Mouse (Mus musculus): ENCODE data around the gene 2900026A02Rik.

DNA sequence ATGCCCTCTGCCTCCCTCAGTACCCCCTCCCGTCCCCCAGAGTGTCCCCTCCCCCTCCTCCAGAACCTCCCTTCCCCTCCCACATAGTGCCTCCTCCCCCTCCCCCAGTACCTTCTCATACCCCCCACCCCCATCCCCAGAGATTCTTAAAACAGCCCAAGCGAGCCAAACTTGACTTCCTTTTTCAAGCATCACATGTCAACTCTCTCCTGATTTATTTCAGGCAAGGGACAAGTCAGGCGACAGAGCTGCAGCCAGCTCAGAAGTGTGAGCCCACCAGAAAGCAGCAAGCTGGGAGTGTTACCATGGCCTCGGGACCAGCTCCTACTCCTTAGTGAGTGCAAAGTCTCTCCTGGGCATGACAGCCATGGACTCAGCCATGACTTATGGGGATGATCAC is 109.7 kb downstream of the 2900026A02Rik start:
- no peak for TF ChIP-seq CTCF (IDR thresholded peaks at IDR 0.05; ENCODE audit: low read depth, low read length)
- no peak for TF ChIP-seq GATA1 (IDR thresholded peaks at IDR 0.05; ENCODE audit: borderline replicate concordance, low read length)
- TF ChIP-seq TAL1 (conservative IDR thresholded peaks at IDR 0.05; ENCODE audit: low read depth, low read length): no peak
